Mouse (Mus musculus): Measurements from ENCODE around the gene Igf2bp2.
A peak's percentile ranks its signal among the peaks of the same experiment; 100 is the strongest.

Igf2bp2 gene

DNA sequence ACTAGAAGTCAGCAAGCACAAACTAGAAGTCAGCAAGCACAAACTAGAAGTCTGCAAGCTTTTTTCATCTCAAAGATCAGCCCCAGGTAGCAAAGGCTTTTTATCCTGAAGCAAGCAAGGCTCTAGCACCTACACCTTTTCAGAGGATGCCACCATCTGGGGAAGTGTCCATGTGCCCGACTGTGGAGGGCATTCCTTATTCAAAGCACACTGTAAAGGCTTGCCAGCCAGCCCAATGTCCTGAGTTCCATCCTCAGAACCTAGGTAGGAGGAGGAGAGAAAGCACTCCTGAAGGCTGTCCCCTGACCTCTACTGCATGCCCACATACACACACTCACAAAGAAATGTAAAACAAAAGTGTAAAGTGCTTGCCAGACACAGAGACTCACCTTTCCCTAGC is 16.0 kb downstream of the Igf2bp2 start:
- DNase-seq: no peak

DNA sequence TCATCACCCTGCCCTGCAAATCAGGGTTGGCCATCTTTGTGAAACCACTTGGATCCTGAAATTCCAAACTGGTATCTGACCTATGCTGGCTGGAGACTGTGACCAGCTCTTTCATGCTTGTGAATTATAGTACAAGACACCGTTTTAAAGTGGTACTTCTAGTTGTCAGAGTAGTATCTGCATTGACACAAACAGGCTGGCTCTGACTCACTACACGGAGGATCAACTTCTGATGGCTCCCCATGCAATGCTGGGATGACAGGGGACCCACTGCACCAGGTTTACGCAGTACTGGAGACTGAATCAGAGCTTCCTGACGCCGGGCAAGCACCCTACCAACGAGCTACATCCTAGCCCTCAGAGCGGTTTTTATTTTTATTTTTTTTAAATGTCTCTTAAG is 17.0 kb downstream of the Igf2bp2 start:
- DNase-seq: no peak

DNA sequence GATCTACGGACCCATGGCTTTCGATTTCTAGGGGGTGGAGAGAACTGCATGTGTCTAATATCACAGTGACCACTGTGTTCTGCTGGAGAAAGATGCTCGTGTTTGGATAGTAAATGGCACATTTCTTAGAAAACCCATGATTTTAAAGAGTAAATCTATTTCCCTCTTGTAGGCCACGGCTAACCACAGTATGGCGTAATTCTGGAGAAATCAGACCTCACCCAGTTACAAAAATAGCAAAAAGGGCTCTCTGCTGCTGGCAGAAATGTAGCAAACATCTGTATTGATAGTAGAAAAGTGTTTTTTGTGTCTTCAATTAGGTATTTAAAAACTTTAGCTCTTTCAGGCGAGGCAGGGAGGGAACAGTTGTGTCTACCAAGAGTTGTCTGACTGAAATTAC is 18.6 kb downstream of the Igf2bp2 start:
- no peak for DNase-seq

DNA sequence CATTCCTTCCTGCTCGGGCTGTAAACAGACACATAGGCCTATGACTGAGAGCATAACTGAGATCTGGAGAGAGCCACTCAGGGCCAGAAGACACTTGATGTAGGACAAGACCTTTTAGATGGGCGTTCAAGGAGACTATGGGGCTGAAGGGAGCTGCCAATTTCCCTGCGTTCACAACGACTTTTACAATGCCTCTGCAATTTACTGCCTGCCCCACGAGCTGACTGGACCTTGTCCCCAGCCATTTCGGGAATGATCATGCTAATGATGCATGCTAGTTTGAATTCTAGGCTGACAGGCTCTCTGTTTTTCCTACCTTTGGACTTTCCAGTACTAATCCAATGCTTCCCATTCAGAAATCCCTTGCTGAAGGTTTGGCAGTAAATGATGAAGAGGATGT is 22.2 kb downstream of the Igf2bp2 start:
- no peak for DNase-seq

DNA sequence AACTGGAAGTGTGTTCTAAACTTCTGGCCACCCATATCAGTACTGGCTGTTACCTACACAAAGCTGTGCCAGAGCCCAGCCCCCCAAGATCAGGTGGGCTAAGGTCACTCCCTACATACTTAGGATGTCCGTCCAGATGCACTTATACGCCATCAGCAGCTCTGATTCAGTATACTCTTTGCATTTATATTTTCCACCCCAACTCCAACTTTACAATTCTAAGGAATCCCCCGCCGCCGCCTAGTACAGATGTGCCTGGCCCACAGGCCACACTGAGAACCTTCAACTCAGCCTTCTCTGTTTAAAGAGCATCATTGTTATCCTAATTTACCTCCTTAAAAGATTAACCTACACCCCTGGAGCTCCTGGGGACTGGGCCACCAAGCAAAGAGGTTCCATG is 23.3 kb downstream of the Igf2bp2 start:
- no peak for DNase-seq

DNA sequence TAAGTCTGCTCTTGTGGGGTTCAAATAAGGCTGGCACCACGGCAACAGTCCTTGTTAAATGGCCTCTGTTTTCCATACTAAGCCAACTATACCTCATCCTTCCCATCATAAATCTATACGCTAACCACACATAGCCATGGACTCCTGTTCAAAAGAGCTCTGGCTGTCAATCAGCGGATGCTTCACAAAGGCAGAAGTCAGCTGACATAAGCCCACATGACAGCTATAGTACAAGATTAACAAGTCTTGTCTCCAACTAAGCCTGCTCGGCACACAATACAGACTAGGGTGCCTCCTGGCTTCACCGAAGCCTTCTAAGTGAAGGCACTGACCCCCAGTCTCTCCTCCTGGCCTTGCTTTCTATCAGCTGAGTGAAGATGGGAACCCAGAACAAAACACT is 26.9 kb downstream of the Igf2bp2 start:
- DNase-seq: no peak

DNA sequence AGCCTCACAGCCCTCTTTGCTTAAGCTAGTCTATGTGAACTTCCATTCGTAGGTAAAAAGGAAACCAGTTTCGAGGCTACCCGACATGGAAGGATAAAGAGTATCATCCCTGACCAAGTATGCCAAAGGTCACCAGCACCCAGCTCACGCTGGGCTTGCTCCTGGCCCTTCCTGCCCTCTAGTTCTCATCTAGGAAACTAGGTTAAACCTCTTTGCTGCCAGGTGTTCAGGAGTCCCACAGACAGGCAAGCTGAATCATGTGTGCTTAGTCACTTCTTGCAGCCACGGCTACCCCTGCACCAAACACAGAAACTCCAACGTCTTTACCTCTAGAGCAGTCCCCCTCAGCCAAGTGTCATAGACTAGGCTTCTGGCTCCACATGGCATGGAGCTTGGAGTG is 31.8 kb downstream of the Igf2bp2 start:
- no peak for DNase-seq

DNA sequence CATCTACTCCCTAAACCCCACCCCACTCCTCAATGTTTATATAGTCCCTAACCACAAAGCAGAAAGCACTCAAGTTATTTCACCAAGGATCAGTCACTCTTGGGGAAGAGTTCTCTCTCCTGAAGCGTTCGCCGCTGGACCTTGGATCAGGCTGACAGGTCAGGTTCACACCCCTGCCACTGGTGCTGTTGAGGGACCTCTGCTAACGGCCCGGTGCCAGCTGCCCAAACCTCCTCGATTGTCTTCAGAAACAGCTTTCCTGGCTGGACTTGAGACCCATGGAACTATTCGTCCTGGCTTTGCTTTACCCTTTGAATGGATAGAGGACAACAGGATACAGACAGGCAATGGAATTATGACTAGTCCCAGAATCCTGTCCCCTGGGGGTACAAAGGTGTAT is 33.6 kb downstream of the Igf2bp2 start:
- no peak for DNase-seq

DNA sequence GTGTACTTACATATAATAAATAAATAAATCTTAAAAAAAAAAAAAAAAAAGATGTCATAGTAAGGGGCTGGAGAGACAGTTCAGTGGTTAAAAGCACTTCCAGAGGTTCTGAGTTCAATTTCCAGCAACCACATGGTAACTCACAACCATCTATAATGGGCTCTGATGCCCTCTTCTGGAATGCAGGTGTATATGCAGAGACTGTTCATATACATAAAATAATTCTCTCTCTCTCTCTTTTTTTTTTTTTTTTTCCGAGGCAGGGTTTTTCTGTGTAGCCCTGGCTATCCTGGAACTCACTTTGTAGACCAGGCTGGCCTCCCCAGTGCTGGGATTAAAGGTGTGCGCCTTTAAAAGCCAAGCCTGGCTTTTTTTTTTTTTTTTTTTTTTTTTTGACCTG is 34.5 kb downstream of the Igf2bp2 start:
- DNase-seq: no peak

DNA sequence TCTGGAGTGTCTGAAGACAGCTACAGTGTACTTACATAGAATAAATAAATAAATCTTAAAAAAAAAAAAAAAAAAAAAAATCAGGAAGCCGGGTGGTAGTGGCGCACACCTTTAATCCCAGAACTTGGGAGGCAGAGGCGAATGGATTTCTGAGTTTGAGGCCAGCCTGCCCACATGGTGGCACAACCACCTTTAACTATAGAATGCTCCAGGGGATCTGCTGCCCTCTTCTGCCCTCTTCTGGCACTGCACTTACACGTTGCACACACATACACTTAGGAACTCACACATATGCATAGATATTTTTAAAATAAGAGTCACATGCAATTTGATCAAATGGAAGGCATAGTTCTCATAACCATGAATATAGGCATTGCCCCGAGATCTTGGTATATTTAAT is 35.3 kb downstream of the Igf2bp2 start:
- no peak for DNase-seq

DNA sequence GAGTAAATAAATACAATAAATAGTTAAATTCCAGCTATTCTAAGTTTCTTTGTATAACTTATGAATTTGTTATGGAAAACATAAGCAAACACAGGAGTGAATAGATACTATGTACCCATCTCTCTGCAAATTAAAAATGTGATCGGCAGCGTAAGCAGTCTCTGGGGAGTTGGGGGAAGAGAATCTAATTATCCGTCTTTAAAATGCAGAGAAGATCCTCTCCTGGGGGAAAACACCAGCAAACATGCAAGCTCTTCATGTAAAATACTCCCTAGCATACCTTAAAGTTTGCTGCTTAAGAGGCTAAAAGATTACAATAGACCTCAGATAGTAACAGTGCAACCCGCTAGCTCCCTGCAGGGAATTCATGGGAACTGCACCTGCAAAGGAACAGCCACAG is 36.2 kb downstream of the Igf2bp2 start:
- DNase-seq: no peak

DNA sequence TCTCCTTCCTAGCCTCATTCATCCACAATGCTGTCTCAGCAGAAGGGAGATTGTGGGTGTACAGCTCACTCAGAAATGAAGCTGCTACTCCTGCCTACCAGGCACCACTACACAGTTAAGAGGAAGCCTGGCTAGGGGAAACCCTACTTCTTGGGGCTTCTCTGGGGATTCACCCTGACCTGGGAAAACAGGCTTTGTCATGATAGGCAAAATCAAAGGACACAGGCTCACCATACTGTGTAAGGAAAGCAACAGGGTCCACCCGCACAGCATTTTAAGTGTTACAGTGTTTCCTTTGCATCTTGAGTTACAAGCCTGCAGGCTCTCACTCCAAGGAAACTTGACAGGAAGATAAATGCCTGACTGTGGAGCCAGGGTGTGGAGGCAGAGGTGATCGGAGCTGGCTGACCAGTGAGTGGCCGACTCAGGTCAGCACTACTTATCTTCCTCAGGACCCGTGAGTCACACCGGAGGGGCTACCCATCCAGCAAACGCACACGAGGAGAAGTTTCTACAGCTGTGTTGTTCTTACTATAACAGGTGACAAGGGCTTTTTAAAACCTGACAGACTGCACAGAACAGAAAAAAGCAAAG is 38.7 kb downstream of the Igf2bp2 start:
- DNase-seq: no peak

DNA sequence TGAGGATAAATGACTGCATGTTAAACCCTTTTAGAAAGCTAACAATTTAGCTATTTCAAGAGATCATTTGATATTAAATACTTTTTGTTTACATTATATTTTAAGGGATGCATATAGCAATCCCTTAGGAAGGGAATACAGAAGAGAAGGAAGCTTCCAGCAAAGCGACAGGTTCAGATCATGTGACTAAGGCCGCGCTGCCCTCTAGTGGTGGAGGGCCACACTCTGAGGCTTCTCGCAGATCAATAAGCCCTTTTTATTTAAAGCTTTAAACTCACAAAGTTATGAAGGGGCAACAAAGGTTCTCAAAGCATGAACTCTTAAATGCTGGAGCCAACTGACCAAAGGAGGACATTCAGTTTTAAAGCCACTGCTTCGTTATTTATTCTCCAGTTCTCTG is 39.4 kb downstream of the Igf2bp2 start:
- DNase-seq: peak; percentile 48

DNA sequence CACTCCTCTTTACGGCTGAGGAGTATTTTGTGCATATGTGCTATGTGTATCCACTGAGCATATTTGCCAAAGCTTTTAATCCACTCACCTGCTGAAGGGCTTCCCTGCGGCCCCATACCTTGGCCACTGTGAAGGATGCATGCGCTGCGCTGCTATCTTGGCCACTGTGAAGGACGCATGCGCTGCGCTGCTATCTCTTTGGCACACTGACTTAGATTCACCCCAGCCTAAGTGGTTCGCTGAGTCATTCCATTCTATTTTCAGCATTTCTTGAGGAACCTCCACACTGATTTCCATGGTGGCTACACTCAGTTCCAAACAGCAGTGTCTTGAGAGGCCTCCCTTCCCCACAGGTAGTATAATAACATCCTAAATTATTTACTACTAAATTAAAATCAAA is 42.0 kb downstream of the Igf2bp2 start:
- peak; percentile 29 for DNase-seq

DNA sequence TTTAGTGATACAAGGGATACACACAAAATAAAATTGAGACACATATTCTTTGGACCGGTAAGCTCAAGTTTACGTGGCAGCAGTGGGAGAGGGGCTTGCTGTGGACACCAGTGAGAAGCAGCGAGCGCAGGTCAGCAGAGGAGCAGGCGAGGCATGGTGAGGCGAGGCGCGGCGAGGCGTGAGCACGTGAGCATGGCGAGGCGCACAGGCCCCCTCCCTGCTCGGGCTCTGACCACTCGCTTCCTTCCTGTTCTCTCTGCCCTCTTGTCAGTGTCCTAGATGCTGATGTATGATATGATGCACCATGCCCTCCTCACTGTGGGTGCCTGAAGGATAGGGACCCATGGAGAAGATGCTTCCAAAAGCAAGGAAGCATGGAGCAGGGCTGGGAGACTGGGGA is 43.6 kb downstream of the Igf2bp2 start:
- peak; percentile 17 for DNase-seq

DNA sequence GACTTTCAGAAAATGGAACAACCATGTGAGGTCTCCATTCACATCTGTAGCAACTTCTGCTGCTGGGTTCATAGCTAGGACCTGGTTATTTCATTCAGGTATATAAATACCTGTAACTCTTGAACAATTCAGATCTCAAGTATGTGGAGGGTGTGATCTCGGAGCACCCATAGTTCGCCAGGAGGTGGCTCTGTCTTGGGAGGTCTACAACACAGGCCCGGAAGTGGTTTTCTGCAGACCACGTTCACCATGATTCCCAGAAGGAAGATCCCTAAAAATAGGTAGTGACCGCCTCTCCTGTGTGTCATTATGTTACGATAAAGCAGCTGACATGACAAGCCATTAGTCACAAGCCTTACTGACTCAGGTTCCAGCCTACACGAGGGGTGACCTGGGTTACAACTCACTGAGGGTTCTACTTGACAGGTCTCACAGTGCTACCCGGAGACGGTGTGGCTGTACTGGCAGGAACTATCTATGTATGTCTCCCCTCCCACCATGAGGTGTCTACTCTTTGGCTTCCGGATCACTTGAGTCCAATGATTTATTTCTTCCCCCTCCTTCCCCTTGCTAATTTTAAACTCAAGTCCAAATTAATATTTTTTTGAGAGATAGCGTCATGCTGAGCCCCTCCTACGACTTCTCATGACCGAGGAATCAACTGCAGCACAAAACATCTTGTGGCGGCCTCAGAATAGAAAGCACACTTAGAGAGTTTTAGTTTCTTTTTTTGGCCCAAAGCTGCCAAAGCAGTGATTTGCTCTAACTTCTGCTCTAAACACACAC is 44.2 kb downstream of the Igf2bp2 start:
- DNase-seq: no peak

DNA sequence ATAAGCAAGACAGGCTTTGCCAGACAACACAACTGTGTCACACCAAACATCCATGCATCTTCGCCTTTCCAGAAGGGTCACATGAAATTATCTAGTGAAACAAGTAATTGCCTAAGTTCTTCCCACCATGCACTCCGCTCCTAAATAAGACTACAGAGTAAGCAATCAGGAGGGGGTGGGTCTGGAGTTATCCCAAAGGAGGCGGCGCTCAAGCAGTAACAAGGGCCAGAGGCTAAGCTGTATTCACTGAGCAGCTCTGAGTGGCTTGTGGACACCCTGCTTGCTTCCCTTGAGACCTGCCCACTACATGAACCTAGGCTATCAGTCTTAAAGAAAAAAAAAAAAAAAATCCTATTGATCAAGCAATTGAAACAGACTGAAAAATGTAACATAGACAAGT is 44.9 kb downstream of the Igf2bp2 start:
- DNase-seq: no peak

DNA sequence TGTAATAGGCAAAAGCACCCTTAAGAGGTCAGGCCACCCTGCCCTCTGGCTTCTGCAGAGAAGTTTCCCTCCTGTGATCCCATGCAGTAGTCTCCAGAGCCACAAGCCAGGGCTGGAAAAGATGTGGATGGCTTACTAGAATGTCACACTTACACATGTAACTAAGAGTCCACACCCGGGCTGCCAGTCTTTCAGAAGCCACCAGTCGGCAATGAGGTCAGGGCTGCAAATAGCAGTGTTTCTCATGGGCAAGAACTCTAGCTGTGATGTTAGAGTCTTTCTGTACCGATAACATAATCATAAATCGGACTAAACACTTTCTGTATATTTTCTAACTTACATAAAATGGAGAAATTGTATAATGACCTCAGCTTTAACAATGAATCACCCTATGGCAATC is 46.4 kb downstream of the Igf2bp2 start:
- DNase-seq: no peak

DNA sequence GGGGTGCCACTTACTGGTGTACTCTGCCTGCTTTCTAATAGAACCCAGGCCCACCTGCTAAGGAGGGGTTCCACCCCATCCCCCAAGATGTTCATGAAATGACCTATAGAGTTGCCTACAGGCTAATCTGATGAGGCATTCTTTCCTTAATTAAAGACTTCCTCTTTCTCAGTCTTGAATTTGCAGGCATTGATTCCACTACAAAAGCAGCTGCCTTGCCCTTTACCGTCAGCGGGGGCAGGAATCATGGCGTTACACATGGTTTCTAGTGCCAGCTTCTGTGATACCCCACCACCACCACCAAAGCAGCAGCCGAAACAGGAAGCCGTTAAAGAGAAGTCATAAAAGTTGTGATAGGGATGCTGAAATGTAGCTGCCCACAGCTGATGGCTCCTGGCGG is 47.0 kb downstream of the Igf2bp2 start:
- no peak for DNase-seq

DNA sequence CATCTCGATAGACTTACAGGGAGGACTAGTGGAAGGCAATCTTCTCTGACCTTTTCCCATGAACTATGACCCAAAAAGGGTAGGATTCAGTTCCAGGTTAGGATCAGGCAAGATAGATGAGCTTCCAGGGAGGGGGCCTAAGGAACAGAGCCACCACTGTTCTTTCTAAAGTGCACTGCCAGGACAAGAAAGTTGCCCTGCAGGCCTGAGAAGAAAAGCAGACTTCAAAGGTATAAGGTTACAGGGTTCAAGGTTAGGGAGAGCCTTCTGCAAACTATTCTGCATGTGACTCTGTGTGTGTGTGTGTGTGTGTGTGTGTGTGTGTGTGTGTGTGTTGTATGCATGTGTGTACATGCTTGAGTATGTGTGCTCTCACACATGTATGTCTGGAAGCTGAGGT is 53.1 kb downstream of the Igf2bp2 start:
- no peak for DNase-seq

DNA sequence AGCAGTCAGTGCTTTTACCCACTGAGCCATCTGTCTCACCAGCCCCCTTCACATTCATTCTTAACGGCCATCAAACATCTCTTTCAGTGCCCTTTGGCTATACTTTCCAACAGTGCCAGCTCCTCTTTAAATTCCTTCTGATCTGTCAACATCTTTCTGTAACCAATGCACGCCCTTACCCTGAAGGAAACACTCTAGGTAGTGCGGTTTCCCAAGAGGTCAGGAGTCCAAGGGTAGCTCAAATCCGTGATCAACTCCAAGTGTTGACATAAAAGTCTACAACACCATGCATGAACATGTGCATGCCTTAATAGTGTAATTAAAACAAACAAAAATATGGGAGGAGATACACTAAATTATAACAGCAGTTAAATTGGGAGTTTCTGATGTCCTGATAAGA is 53.9 kb downstream of the Igf2bp2 start:
- no peak for DNase-seq

DNA sequence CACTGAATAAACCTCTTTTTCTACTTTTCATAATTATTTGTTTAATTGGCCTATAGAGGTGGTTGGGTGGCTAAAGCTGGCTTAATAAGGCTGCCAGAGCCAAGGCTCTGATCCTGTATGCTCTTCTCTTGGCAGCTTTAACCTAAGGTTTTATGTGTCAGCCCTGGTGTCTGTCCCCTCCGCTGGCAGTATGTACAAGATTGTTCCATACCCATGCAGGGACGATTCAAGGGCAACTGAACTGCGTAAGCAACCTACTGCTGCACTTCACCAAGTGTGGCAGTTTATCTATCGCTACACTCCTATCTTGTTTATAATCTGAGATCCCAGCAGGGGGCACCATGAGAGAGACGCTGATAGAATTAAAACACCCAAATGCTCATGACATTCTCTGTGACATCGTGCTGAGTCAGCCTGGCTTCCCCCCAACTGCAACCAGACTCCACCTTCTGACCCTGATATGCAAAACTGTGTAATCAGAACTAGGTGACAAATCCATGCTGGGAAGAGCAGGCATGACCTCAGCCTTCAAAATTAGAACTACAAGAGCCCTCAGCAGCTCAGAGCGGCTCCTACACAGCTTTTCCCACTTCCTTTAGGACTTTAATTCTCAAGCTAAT is 55.1 kb downstream of the Igf2bp2 start:
- DNase-seq: peak; percentile 17

DNA sequence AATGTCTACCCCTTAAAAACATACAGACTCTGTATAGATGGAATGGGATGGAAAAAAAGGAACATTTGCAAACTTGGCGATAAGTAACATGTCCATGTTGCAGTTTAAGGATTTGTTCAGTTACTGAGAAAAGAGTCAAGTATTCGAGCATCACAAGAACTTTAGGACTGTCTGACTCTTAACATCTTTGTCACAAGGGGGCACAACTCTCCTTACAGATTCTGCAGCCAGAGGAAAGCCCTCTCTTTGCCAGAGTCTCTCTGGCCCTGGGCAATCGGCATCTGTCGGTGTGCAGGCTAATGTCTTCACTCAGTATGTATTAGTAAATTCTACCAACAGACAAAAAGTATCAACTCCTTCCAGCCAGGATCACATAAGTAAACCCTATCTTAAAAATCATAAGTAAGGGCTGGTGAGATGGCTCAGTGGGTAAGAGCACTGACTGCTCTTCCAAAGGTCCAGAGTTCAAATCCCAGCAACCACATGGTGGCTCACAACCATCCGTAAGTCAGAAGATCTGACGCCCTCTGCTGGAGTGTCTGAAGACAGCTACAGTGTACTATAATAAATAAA is 57.0 kb downstream of the Igf2bp2 start:
- DNase-seq: no peak

DNA sequence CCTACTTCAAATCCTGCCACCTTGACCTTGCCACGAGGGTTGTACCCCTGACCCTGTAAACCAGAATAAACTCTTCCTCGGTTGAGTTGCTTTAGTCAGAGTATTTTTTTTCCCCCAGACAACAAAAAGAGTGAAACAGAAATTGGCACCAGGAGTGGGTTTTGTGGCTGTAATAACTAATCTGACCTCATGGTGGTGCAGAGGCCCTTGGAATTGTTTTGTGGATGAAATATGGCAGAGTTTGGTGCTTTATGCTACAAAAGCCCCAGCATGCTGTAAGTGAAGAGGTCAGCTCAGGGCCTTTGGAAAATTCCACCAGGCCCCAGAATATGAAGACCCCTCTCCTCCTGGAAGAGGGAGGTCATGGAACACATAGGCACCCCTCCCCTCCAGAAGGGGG is 63.0 kb downstream of the Igf2bp2 start:
- no peak for DNase-seq

Measured in liver (tissue).